Mouse (Mus musculus) embryonic stem cell, embryonic (primary cell): ENCODE measurements around the gene Nrm.

ENCODE experiments used
- CTCF ChIA-PET, 4 experiments: fragments of 300-600 bp in 2 of 4; fragments of 350-600 bp in 2 of 4; sonication (Branson Sonifier 250); formaldehyde crosslinking; loops; one replicate each; lab custom pipeline; 2022; ENCODE audit warnings: inconsistent platforms in 2 of 4; lab: Charles Lee
- POLR2A ChIA-PET, 4 experiments: fragments of 300-600 bp in 2 of 4; fragments of 350-600 bp in 2 of 4; sonication (Branson Sonifier 250); formaldehyde crosslinking; loops; one replicate each; lab custom pipeline; 2022; ENCODE audit warnings: antibody characterized with exemption in 4 of 4, inconsistent platforms in 1 of 4; lab: Charles Lee

Gene Nrm

DNA sequence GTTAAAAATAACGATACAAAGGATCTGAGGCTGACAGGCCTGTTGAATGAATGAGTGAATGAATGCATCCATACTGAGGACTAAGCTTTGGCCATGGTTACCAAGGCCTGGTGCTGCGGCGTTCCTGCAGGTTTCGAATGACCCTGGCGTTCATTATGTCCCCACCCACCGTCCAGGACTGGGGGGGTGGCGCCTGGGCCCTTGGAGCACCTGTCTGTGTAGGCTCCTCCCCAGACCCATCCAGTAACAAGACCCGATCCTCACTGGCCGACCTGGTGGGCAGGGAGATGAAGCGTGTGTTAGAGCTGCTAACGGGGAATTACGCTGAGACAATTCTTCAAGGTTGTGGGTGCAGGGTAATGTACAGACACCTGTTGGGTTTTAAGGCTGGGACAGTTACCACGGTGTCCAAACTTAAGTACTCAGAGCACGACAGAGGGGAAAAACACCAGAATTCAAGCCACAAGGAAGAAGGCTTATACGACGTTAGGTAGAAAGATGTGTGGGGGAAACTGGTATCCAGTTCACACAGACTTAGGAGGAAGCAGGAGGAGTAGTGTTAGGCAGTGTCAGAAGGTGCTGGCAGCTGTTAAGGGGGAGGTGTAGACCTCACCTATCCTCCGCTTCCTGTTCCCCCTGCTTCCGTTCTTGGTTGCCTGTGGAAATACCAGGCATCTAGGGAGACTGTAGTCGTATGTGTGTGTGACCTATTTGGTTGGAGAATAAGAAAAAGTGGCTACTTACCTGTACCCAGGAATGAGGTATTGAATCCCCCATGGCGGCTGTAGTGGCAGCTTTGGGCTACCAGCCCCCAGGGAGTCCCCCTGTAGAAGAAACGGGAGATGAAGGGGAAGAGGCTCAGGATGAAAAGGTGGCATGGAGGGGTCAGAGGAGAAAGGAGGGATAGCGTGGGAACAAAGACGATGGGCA, 36.8 kb downstream of the Nrm start:
- CTCF ChIA-PET, result interaction anchor here in 3 of 4 experiments (0.7 to 2.1 kb wide), 6 partner anchors 24 to 96 kb away, joined by 3 to 5 read pairs (median 3); no protein-coding TSS in a partner anchor
- POLR2A ChIA-PET, result interaction anchor here (0.6 to 13.4 kb wide), 31 partner anchors 10 to 302 kb away, joined by 3 to 147 read pairs (median 7); partner anchors contain the start of genes Mdc1 (in 3 of the 4), Mrps18b (in 3 of the 4), Ppp1r10 (in 3 of the 4) and Atat1 (in 2 of the 4)

DNA sequence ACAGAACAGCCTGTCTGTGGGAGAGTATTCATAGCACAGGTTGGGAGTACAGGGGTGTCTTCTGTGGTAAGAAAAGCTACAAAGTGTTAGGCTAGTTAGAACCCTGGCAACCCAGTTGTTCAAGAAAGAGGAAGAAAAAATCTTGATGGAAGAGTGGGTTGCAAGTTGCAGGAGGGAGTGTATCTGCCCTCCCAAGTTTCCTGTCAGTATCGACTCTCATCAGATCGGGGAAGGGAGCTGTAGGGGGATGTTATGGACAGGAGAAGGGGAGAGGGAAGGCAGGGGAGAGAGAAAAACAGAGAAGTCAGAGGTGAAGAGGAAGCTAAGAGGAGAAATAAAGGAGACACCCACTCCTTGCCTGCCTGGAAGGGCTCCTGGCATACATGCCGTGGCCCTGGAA, 39.5 kb downstream of the Nrm start:
- CTCF ChIA-PET, result no interaction called here
- POLR2A ChIA-PET, result interaction anchor here in 3 of 4 experiments (0.7 to 13.4 kb wide), 20 partner anchors 7 to 121 kb away, joined by 3 to 147 read pairs (median 8); partner anchors contain the start of genes Atat1 (in 2 of the 3), Mrps18b (in 2 of the 3), Ppp1r10 (in 2 of the 3) and Dhx16 (in 1 of the 3)

DNA sequence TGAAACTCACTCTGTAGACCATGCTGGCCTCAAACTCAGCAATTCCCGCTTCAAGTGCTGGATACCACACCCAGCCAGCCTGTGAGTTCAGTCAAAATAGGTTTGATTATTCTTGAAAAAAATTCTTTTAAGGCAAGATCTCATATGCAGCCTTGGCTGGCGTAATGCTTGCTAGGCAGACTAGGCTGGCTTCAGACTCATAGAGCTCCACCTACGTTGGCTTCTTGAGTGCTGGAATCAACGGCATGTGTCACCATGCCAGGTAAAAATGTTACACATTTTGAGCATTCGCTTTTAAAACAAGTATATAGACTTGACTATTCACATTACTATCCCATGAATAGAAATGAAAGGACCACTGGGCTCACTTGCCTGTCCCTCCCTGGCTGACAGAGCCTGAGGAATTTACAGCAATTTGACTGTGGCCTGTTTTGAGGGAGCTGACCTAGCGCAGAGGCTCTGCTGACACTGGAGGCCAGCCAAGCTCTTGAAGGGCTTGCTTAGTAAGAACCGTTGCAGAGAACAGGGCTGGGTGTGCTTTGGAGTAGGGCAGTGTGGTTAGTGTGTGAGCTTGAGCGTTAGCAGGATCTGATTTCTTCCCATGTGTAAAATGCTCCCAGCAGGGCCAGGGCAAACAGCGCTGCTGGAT, 42.3 kb downstream of the Nrm start:
- CTCF ChIA-PET, result interaction anchor here in 1 of 4 experiments (0.8 kb wide), 1 partner anchor 337 kb away, joined by 3 read pairs; no protein-coding TSS in a partner anchor
- POLR2A ChIA-PET, result interaction anchor here in 3 of 4 experiments (0.7 to 1.4 kb wide), 10 partner anchors 10 to 168 kb away, joined by 3 to 8 read pairs (median 4); partner anchors contain the start of genes Flot1 (in 1 of the 3), Mrps18b (in 1 of the 3) and Ppp1r10 (in 1 of the 3)

DNA sequence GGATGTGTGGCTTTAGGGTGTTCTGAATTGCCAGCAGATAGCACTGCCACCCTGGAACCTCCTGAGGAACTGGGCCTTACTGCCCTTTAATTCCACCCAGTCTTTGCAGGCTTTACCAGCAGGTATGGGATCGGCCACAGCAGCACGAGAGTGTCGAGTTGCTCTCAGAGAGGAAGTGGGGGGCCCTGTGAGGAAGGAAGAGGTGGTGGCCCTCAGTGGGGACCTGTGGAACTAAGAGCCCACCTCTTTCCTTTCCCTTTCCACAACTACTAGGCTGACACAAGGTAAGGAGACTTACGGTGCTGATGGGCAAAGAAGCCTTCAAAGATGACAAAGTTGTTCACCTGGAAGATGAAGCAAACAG, 42.9 kb downstream of the Nrm start:
- ChIA-PET CTCF (interaction anchor here in 1 of 4 experiments (0.8 kb wide), 1 partner anchor 337 kb away, joined by 3 read pairs; no protein-coding TSS in a partner anchor), POLR2A (interaction anchor here in 2 of 4 experiments (0.8 to 1.4 kb wide), 6 partner anchors 11 to 81 kb away, joined by 3 to 7 read pairs (median 3); partner anchors contain the start of genes Flot1 (in 1 of the 2), Mrps18b (in 1 of the 2) and Ppp1r10 (in 1 of the 2))

DNA sequence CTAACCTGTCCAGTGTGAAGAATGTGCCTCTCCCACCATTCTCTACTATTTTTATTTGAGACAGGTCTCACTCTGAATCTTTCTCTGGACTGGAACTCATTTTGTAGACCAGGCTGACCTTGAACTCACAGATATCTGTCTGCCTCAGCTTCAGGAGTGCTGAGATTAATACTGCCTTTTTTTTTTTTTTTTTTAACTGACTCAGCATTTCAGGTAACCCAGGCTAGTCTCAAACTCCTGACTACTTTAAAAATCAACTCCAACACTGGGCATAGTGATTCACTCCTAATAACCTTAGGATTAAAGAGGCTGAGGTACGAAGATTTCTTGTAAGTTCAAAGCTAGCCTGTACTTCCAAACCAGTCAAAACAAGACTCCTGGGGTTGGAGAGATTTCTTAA, 44.5 kb downstream of the Nrm start:
- CTCF ChIA-PET, result no interaction called here
- POLR2A ChIA-PET, result interaction anchor here in 3 of 4 experiments (0.6 to 9.4 kb wide), 14 partner anchors 7 to 74 kb away, joined by 3 to 147 read pairs (median 13); partner anchors contain the start of genes 2310061I04Rik (in 2 of the 3), Mrps18b (in 2 of the 3), Ppp1r10 (in 2 of the 3) and Mdc1 (in 1 of the 3)

DNA sequence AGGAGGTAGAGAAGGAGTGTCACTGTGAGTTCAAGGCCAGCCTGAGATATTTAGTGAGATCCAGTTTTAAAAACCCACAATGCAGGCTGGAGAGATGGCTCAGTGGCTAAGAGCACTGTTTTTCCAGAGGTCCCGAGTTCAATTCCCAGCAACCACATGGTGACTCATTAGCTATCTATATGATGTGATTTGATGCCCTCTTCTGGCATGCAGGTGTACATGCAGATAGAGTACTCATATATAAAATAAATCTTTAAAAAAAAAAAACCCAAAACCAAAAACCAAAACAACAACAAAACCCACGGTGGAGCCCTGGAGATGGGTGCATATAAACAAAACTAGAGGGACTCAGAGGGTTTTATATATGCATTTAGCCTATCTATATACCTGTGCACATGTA, 46.5 kb downstream of the Nrm start:
- CTCF ChIA-PET, result interaction anchor here in 3 of 4 experiments (0.5 to 2.9 kb wide), 12 partner anchors 8 to 356 kb away, joined by 3 to 9 read pairs (median 3); partner anchors contain the start of genes Mrps18b (in 1 of the 3) and Ppp1r10 (in 1 of the 3)
- POLR2A ChIA-PET, result interaction anchor here in 3 of 4 experiments (0.6 to 9.4 kb wide), 33 partner anchors 8 to 739 kb away, joined by 3 to 147 read pairs (median 5); partner anchors contain the start of genes 2310061I04Rik (in 2 of the 3), Flot1 (in 2 of the 3), Mrps18b (in 2 of the 3) and Ppp1r10 (in 2 of the 3)

DNA sequence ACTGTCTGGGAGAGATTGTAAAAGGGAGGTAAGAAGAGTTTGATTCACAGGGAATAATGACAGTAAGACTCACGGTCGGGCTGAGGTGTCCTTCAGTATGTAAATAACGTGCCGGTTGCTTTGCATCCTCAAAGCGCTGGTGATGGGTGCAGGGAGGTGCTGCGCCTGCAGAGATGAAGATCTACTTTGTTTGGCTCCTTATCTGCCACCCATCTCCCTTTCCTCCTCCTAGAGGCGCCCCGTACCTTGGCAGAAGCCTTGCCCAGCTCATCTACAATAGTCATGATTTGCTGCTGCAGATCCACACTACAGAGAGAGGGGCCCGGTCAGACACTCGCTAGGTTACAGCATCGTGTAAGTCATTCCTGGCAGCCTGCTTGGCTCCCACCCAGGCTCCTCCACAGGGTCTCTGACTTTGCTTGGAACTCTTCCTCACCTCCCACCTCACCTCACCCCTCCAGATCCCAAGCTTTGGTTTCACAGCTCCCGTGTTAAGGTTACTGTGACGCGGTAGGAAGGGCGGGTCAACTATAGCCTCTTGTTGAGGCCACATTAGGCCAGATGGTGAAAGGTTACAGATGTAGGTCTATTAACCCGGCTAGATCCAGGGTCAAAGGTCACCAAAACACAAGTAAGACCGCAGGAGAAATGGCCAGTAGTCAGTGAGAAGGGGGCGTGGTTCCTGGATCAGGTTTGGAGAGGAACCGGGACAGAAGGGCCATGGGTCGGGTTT, 48.2 kb downstream of the Nrm start:
- ChIA-PET POLR2A (interaction anchor here (0.6 to 9.4 kb wide), 33 partner anchors 9 to 1062 kb away, joined by 3 to 147 read pairs (median 5); partner anchors contain the start of genes 2310061I04Rik (in 2 of the 4), Mdc1 (in 2 of the 4), Nrm (in 2 of the 4) and Abcf1 (in 1 of the 4)), CTCF (interaction anchor here (0.5 to 2.9 kb wide), 7 partner anchors 9 to 170 kb away, joined by 3 to 9 read pairs (median 3); no protein-coding TSS in a partner anchor)

DNA sequence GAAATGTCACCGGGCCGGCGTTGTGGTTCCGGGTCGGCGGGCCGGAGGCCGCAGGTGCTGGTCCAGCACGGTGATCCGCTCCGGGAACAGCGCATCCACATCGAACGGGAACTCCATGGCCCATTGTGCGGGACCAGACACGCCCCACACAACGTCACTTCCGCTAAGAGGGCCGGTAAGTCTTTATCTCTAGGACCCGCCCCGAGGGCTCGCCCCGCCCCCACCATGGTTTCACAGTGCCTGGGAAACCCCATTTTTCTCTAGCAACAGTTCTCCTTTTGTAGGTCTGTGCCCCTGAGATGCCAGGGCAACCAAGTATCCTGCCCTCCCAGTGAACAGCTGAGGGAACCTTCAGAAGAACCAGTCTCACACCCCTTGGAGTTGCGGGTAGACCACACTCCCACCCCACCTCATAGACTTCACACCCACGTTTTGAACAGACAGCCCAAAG, 48.8 kb downstream of the Nrm start, which contains the start of gene Atat1:
Atat1 (minus strand) TSS at position 157 of the 451 bp plus-strand sequence.
- CTCF ChIA-PET, result interaction anchor here in 2 of 4 experiments (0.6 to 1.0 kb wide), 2 partner anchors 36 to 98 kb away, joined by 3 read pairs; no protein-coding TSS in a partner anchor
- POLR2A ChIA-PET, result interaction anchor here in 3 of 4 experiments (0.6 to 9.4 kb wide), 21 partner anchors 9 to 325 kb away, joined by 3 to 147 read pairs (median 5); partner anchors contain the start of genes 2310061I04Rik (in 2 of the 3), Mdc1 (in 2 of the 3), Nrm (in 2 of the 3) and Abcf1 (in 1 of the 3)

DNA sequence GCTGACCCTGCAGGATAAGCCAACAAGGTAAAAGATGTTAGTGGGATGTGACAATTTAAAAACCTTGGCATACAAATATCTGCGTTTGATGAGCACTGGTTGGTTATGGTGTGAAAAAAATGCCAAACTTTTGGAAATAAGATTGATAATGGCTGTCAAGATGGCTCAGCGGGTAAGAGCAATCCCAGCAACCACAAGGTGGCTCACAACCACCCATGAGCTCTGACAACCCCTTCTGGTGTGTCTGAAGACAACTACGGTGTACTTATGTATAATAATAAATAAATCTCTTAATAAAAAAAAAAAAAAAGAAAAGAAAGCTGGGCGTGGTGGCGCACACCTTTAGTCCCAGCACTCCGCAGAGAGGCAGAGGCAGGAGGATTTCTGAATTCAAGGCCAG, 53.9 kb downstream of the Nrm start:
- ChIA-PET CTCF (interaction anchor here in 3 of 4 experiments (0.6 to 1.8 kb wide), 5 partner anchors 40 to 405 kb away, joined by 3 to 7 read pairs (median 4); partner anchors contain the start of gene Nrm (in 1 of the 3)), POLR2A (interaction anchor here in 3 of 4 experiments (0.7 to 2.3 kb wide), 40 partner anchors 8 to 444 kb away, joined by 3 to 37 read pairs (median 6); partner anchors contain the start of genes 2310061I04Rik (in 2 of the 3), Ier3 (in 2 of the 3), Nrm (in 2 of the 3) and Dhx16 (in 1 of the 3))
